Mouse (Mus musculus) heart, embryonic 14.5 days (tissue): ENCODE results near the gene Slc38a3. TPM values are rescaled to one million over a fixed set of nuclear protein-coding genes. Genes with fewer than 3 reads are reported as not detected.

Source experiments
- ATAC-seq: fragments of 200-750 bp; cut with Nextera tagmentation; 2 replicates; pipeline ENCODE4 v1.8.0; 2017; ENCODE audit warnings: low read depth, moderate TSS enrichment; ENCODE audit not compliant: insufficient number of reproducible peaks, insufficient read depth, low FRiP score
- H3K27ac ChIP-seq, 2 experiments: fragments of 200-500 bp in 1 of 2; fragments of 300-500 bp in 1 of 2; sonication (generic) in 1 of 2; replicated peaks in 1 of 2; 2 replicates each; pipeline ENCODE4 v1.5.1; 2012 to 2014; ENCODE audit warnings: low read depth in 2 of 2, low read length in 2 of 2, control low read depth in 1 of 2, mild to moderate bottlenecking in 1 of 2, mixed read lengths in 1 of 2; ENCODE audit not compliant: control insufficient read depth in 1 of 2, insufficient read depth in 1 of 2
- H3K27me3 ChIP-seq: fragments of 300-500 bp; sonication (generic); 2 replicates; pipeline ENCODE4 v1.6.1; 2014; ENCODE audit warnings: mild to moderate bottlenecking, low read length, control low read depth; ENCODE audit not compliant: control insufficient read depth, insufficient read depth
- H3K36me3 ChIP-seq: fragments of 300-500 bp; sonication (generic); 2 replicates; pipeline ENCODE4 v1.6.1; 2014; ENCODE audit warnings: mild to moderate bottlenecking, control low read depth, low read length, mixed read lengths; ENCODE audit not compliant: control insufficient read depth, insufficient read depth
- H3K4me1 ChIP-seq, 2 experiments: fragments of 200-500 bp in 1 of 2; fragments of 300-500 bp in 1 of 2; sonication (generic) in 1 of 2; 2 replicates each; pipeline ENCODE4 v1.6.1; 2012 to 2014; ENCODE audit warnings: low read length in 2 of 2, control low read depth in 1 of 2, mixed read lengths in 1 of 2; ENCODE audit not compliant: control insufficient read depth in 2 of 2, insufficient read depth in 2 of 2
- H3K4me2 ChIP-seq: fragments of 300-500 bp; sonication (generic); 2 replicates; pipeline ENCODE4 v1.6.1; 2014; ENCODE audit warnings: mild to moderate bottlenecking, low read length
- H3K4me3 ChIP-seq, 2 experiments: fragments of 200-500 bp in 1 of 2; fragments of 300-500 bp in 1 of 2; sonication (generic) in 1 of 2; 2 replicates each; pipeline ENCODE4 v1.5.1; 2012 to 2014; ENCODE audit warnings: low read length in 2 of 2, mild to moderate bottlenecking in 2 of 2, control low read depth in 1 of 2, low read depth in 1 of 2, moderate library complexity in 1 of 2; ENCODE audit not compliant: control insufficient read depth in 1 of 2, insufficient read depth in 1 of 2
- H3K9ac ChIP-seq: fragments of 300-500 bp; sonication (generic); 2 replicates; pipeline ENCODE4 v1.6.1; 2014; ENCODE audit warnings: mild to moderate bottlenecking, low read length
- H3K9me3 ChIP-seq: fragments of 300-500 bp; sonication (generic); 2 replicates; pipeline ENCODE4 v1.6.1; 2016; ENCODE audit warnings: low read length, control low read depth; ENCODE audit not compliant: control insufficient read depth
- WGBS: fragments of 180-500 bp; shearing (Covaris S2); extraction: QIAGEN DNeasy Blood & Tissue Kit; methylation state at CpG from one replicate; pipeline ENCODE4 v1.1.7; 2014; 5-methylcytosine and 5-hydroxymethylcytosine counted together
- polyA plus RNA-seq: library from polyadenylated mRNA; unstranded; fragments of >200 nt; fragmentation: Nextera tagmentation; extraction: Ambion mirVana; gene quantifications from 2 replicates; pipeline ENCODE4 v1.2.1, GENCODE M21; 2014

Slc38a3 gene
- polyA plus RNA-seq, 1 experiment from 2014 or later: 2.7 TPM

DNA sequence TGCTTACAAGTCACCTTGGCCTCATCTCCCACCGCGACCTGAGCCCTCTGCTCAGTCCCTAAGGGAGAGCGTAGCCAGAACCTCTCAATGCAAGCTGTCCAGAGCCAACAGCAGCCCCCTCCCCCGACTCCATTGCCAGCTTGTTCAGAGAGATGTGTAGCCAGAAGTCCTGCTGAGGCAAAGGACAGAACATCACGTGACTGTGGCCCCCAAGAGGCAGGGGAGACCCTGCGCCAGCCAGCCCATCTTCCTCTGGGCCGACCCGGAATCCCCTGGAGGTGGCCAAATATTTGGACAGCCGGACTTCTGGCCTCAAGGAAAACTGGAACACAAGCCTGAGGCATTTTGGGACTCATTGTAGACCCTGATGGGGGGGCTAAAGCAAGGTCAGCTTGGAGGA is 5.8 kb downstream of the Slc38a3 start:
- Histone ChIP-seq H3K27me3 (peaks cover 16% of the 10 kb centered on the region), H3K27ac (no peak overlapping the region), H3K4me1 (peaks cover 18 to 22% of the 10 kb centered on the region in 2 experiments), H3K36me3 (no peaks in the 10 kb centered on the region), H3K9ac (no peak overlapping the region), H3K4me2 (no peak overlapping the region), H3K9me3 (no peaks in the 10 kb centered on the region), H3K4me3 (no peak overlapping the region)
- ATAC-seq: no peak
- WGBS: 63% methylated on average over 9 of the region's 9 CpGs

DNA sequence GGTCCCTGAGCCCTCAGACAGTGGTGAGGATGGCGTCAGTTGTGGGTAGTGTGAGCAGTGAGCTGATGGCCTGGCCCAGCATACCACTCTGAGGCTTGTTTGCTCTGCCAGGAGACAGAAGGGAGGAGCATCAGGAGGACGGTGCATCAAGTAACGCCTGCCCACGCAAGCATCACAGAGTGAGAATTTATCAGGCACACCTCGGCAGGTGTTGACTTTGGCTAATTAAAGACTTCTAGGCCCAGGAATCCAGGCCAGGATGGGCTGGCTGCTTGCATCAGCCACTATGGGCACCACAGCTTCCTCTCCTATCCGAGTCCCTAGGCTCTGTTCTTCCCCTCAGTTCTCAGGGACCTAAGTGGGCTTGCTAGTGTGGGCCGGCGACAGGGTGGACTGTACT is 7.0 kb downstream of the Slc38a3 start:
- Histone ChIP-seq H3K9me3 (no peaks in the 10 kb centered on the region), H3K9ac (no peak overlapping the region), H3K36me3 (no peaks in the 10 kb centered on the region), H3K4me2 (no peak overlapping the region), H3K27me3 (peaks cover 16% of the 10 kb centered on the region), H3K4me3 (no peak overlapping the region), H3K4me1 (peaks cover 7 to 10% of the 10 kb centered on the region in 2 experiments), H3K27ac (no peak overlapping the region)
- no peak for ATAC-seq
- 68% methylated on average over 8 of the region's 8 CpGs for WGBS

GRCm38 (mm10) chr9:107660777-107661176 is 8.6 kb downstream of the Slc38a3 start:
- Histone ChIP-seq H3K4me1 (no peaks in the 10 kb centered on the region), H3K4me3 (no peak overlapping the region), H3K9ac (no peak overlapping the region), H3K9me3 (no peaks in the 10 kb centered on the region), H3K4me2 (no peak overlapping the region), H3K27ac (no peak overlapping the region), H3K36me3 (no peaks in the 10 kb centered on the region), H3K27me3 (peaks cover 8% of the 10 kb centered on the region)
- no peak for ATAC-seq
- WGBS: 61% methylated on average over 3 of the region's 3 CpGs

DNA sequence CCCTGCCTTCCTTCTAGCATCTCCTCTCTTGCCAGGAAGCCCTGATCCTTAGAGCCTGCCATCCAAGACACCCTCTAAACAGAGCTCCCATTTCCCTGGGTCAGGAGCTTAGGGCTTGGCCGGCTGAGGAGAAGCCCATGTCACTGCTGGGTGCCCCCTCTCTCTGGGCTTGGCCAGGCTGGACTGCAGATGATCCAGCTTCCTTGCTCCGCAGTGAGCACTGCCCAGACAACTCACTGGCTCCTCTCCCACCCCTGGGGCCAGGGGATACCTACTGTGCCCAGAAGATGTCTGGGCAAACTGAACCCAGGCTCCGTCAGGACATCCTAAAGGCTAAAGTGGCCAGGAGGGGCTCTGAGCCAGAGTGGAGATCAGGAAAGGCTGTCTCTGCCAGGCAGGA is 9.4 kb downstream of the Slc38a3 start:
- Histone ChIP-seq H3K4me1 (no peaks in the 10 kb centered on the region), H3K4me3 (no peak overlapping the region), H3K27me3 (no peaks in the 10 kb centered on the region), H3K27ac (no peak overlapping the region), H3K9me3 (no peaks in the 10 kb centered on the region), H3K4me2 (no peak overlapping the region), H3K36me3 (no peaks in the 10 kb centered on the region), H3K9ac (no peak overlapping the region)
- 86% methylated on average over 3 of the region's 3 CpGs for WGBS
- ATAC-seq: no peak

- H3K27ac ChIP-seq: no peak overlapping the region
- H3K36me3 ChIP-seq: no peaks in the 10 kb centered on the region
- H3K4me2 ChIP-seq: no peak overlapping the region
- no peaks in the 10 kb centered on the region for H3K27me3 ChIP-seq
- 79% methylated on average over 10 of the region's 10 CpGs for WGBS
- H3K4me3 ChIP-seq: no peak overlapping the region
- no peak overlapping the region for H3K9ac ChIP-seq
- no peaks in the 10 kb centered on the region for H3K9me3 ChIP-seq
- H3K4me1 ChIP-seq: no peaks in the 10 kb centered on the region
- ATAC-seq: no peak
These were observed 9.8 kb downstream of the Slc38a3 start for GRCm38 (mm10) chr9:107659551-107659950.

- 86% methylated on average over 6 of the region's 6 CpGs for WGBS
- no peak overlapping the region for H3K9ac ChIP-seq
- H3K4me1 ChIP-seq: no peaks in the 10 kb centered on the region
- no peaks in the 10 kb centered on the region for H3K36me3 ChIP-seq
- H3K4me2 ChIP-seq: no peak overlapping the region
- ATAC-seq: no peak
- H3K4me3 ChIP-seq: no peak overlapping the region
- H3K9me3 ChIP-seq: no peaks in the 10 kb centered on the region
- H3K27me3 ChIP-seq: no peaks in the 10 kb centered on the region
- H3K27ac ChIP-seq: no peak overlapping the region
These were observed 11.2 kb downstream of the Slc38a3 start for GRCm38 (mm10) chr9:107658096-107658495.

- ATAC-seq: no peak
- Histone ChIP-seq H3K9me3 (no peaks in the 10 kb centered on the region), H3K27me3 (no peaks in the 10 kb centered on the region), H3K27ac (no peak overlapping the region), H3K36me3 (no peaks in the 10 kb centered on the region), H3K4me3 (no peak overlapping the region), H3K4me1 (no peaks in the 10 kb centered on the region), H3K4me2 (no peak overlapping the region), H3K9ac (no peak overlapping the region)
- 85% methylated on average over 5 of the region's 5 CpGs for WGBS
These were observed 12.2 kb downstream of the Slc38a3 start for GRCm38 (mm10) chr9:107657144-107657543.

DNA sequence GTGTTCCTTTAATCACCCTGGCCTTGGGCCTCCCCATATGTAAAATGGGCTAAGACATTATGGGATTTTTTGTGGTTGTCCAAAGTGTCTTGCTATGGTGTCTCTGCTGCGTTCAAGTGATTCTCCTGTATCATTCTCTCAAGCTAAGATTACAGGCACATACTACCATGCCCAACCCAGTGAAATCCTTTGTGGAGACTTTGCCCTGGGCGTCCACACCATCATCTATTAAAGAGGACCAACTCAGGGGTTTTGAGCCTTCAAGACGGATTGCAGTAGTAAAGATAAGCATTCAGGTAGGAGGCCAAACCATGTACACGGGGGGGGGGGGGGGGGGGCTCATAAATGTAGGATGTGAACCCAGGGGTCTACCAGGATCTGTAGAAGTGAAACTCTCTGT is 14.7 kb downstream of the Slc38a3 start:
- Histone ChIP-seq H3K9me3 (no peaks in the 10 kb centered on the region), H3K9ac (no peak overlapping the region), H3K4me3 (no peak overlapping the region), H3K4me1 (peaks cover 3 to 12% of the 10 kb centered on the region in 2 experiments; a peak in 3 of 4 replicates), H3K27me3 (no peaks in the 10 kb centered on the region), H3K36me3 (no peaks in the 10 kb centered on the region), H3K4me2 (no peak overlapping the region), H3K27ac (no peak overlapping the region)
- no peak for ATAC-seq
- 70% methylated on average over 4 of the region's 4 CpGs for WGBS
